Mouse (Mus musculus) heart, postnatal 10 days (tissue): Measurements from ENCODE around the gene Smn1. TPM values are rescaled to one million over a fixed set of nuclear protein-coding genes. Genes with fewer than 3 reads are reported as not detected.
"Not testable (repeated sequence)": the region's sequence is repeated elsewhere in the genome, so short reads cannot be mapped to it uniquely, and the experiment has no call there.

Experiments used
- DNase-seq, 2 experiments: peaks; one replicate each; pipeline ENCODE4 v3.0.0; 2021
- intact Hi-C: fragments of 180-260 bp; cut with DNase I; formaldehyde crosslinking; loops from one replicate; pipeline ENCODE4 v1.15.1; 2025
- total RNA-seq, 2 experiments: library from RNA; stranded (reverse); gene quantifications; 2 replicates each; pipeline ENCODE4 v1.2.3; 2021

Smn1 gene
- 10 to 100 TPM; 21.6 to 23.5 TPM for total RNA-seq

DNA sequence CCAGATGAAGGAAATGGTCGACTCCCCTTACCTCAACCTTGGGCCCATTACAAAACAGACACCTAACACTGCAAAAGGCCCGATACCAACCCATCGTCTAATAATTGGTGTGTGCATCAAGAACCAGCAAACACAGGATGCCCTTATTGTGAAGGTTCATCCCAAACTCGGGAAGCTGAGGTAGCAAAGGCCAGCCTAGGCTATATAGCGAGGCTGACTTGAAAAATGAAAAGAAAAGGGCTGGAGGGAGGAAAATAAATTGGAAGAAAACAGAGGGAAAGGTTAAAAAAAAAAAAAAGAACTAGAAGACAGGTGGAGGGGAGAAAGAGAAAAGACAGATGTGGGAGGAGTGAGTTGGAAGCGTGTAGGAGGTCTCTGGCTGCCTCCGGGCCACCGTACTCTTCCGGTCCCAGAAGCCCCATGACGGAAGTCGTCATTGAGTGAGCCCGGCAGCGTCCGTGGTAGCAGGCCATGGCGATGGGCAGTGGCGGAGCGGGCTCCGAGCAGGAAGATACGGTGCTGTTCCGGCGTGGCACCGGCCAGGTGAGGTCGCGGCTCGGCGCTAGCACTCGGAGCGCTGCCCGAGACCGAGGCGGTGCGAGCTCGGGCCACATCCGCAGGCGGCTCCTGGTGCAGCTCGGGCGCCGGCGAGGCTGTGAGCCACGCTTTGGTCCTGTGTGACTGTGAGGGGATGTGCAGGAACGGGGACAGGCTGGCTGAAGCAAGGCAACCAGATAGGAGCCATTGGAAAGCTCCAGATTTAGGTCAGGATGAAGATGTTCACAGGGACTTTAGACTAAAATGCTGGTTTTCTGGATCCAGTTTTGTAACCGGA, at the start of gene Smn1:
Gene Smn1, plus strand, starts transcription at position 430 of the 835 bp plus-strand sequence.
- intact Hi-C loops = loop anchor here (10.0 kb wide), 1 partner anchor 370 kb away; the partner anchor contains the start of gene Gtf2h2
- peak; percentile 94 to 96 for DNase-seq

DNA sequence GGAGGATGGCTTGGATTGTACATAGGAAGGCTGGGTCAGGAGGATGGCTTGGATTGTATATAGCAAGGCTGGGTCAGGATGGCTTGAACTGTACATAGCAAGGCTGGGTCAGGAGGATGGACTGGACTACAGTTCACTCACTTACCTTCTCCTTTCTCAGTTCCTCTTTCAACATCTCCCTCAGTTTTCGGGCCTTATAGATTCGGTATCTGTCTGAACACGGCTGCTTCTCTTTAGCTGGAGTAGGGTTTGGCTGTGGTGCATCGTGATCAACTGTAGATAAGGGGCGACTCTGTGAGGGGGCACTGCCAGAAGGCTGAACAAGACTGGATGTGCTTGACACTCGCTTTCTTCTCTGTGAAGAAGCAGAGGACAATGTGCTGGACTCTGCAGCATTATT, 25.8 kb upstream of the Smn1 start:
- intact Hi-C loops = no loop called here
- DNase-seq = no peak

DNA sequence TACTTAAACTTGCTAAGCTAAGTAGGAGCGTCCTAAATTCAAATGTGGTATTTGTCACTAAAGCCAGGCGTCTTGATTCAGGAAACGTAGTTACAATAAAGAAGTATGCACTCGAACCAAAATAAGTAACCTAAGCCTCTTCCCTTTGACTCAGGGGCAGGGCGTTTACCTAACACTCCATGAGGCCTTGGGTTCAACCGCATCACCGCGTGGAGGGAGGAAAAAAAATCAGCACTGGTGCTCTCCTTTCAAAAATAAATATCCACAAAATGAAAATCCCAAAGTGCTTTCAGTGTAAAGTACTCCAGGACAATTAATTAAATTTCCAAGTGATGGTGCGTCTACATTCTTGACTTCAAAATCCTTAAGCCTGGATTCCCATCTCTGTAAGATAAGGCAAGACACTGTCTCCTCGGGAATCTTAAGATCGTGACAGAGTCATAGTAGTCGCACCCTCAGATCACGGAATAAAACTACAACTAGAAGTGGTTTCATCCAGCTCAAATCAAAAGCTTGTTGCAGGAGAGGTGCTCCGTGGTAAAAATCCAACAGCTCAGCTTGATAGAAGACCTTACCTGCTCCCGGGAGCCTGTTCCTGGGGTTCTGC, 21.5 kb upstream of the Smn1 start:
- intact Hi-C loops = loop anchor here (10.0 kb wide), 1 partner anchor 748 kb away; no protein-coding TSS in a partner anchor
- DNase-seq = no peak

- intact Hi-C loops = loop anchor here (10.0 kb wide), 1 partner anchor 749 kb away; no protein-coding TSS in a partner anchor
- peak; percentile 96 to 97 for DNase-seq
These were observed 20.9 kb upstream of the Smn1 start, which contains the start of gene Bdp1 for GRCm38 (mm10) chr13:100103748-100104254. Gene Bdp1 (minus strand): TSS chr13:100104070.

GRCm38 (mm10) chr13:100107652-100108472, 16.8 kb upstream of the Smn1 start, which contains the start of gene Serf1:
Gene Serf1 (plus strand): TSS chr13:100108012.
- intact Hi-C loops = loop anchor here (10.0 kb wide), 1 partner anchor 753 kb away; no protein-coding TSS in a partner anchor
- DNase-seq = peak; percentile 83 to 86

- intact Hi-C loops = loop anchor here (5.0 to 10.0 kb wide), 2 partner anchors 280 to 542 kb away; partner anchors contain the start of genes Ak6, Rad17 and Taf9
- DNase-seq = peak in 1 of 2 experiments; percentile 27
These were observed 12.3 kb upstream of the Smn1 start for GRCm38 (mm10) chr13:100112218-100112972.

GRCm38 (mm10) chr13:100123970-100124369, 682 bp upstream of the Smn1 start:
- intact Hi-C loops = loop anchor here (10.0 kb wide), 1 partner anchor 371 kb away; the partner anchor contains the start of gene Gtf2h2
- DNase-seq = no peak

- DNase-seq = no peak
- intact Hi-C loops = loop anchor here (10.0 kb wide), 1 partner anchor 370 kb away; the partner anchor contains the start of gene Gtf2h2
These were observed 599 bp downstream of the Smn1 start for GRCm38 (mm10) chr13:100125258-100125643.

GRCm38 (mm10) chr13:100141646-100142314, 17.1 kb downstream of the Smn1 start:
- no peak for DNase-seq
- intact Hi-C loops = no loop called here

- intact Hi-C loops = no loop called here
- peak in 1 of 2 experiments; percentile 10 for DNase-seq
These were observed 28.0 kb downstream of the Smn1 start for GRCm38 (mm10) chr13:100152659-100153058.

GRCm38 (mm10) chr13:100156624-100157023, 32.0 kb downstream of the Smn1 start:
- DNase-seq = no peak
- intact Hi-C loops = no loop called here

GRCm38 (mm10) chr13:100161171-100161870, 36.7 kb downstream of the Smn1 start:
- DNase-seq, intact Hi-C loops: not testable (repeated sequence)

- DNase-seq, intact Hi-C loops: not testable (repeated sequence)
These were observed 37.8 kb downstream of the Smn1 start for GRCm38 (mm10) chr13:100162467-100162866.

DNA sequence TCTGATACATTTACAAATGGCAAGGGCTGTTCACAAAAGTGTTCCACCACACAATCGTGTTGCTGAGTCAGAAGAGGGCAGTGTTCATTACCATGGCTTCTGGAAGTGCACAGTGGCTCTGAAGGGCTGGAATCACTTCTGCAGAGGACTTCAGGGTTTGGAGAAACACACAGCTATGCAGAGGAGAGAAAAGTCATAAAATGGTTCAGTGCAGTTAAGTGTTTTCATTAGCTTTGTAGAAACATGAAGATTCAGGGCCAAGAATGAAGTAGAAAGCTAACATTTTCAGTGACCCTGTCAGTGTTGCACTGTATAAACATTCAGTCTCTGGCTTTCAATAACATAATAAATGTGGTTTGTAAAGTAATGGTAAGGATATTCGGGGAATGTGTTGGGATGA, 41.7 kb downstream of the Smn1 start:
- DNase-seq, intact Hi-C loops: not testable (repeated sequence)

GRCm38 (mm10) chr13:100174360-100174759, 49.7 kb downstream of the Smn1 start:
- peak in 1 of 2 experiments; percentile 4 for DNase-seq
- intact Hi-C loops = not testable (repeated sequence)

DNA sequence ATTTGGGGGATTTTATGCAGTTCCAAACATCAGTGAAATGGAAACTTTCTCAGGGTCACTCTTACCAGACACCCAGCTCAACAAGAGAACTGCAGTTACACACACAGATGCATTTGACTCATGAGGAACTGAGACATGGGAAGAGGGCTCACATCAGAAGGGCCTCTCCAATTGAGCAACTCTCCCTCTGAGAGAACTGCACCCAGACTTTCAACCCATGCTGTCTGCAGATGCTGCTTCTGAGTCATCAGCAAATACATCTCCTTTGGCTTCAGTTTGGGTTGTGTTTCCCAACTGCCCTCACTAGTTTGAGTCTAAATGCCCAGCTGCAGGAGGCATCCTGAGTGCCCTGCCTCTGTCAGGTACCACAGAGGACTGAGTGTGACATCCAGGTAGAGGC, 58.5 kb downstream of the Smn1 start:
- DNase-seq, intact Hi-C loops: not testable (repeated sequence)
